Mouse (Mus musculus): Measurements from ENCODE around the gene Kcnj4. TPM values are rescaled to one million over a fixed set of nuclear protein-coding genes. Genes with fewer than 3 reads are reported as not detected.

Kcnj4 gene
- total RNA-seq, 2 experiments from 2014 or later = 0.24 TPM; not detected in 1

Small RNA genes within 50 kb of the gene (microRNA-seq; reads per million reads assigned to microRNA genes)
- not detected for gene Gm44302

Other genes starting within 250 kb of the Kcnj4 start
- under 1 TPM; 0.85 to 0.99 TPM for gene Baiap2l2, start 219.7 kb downstream of the Kcnj4 start, total RNA-seq (2021)
- gene Pla2g6, start 176.9 kb downstream of the Kcnj4 start, total RNA-seq (2021) = 10 to 100 TPM; 27.0 to 27.5 TPM
- 10 to 100 TPM in 1 of 2 experiments, 1 to 10 TPM in 1; 3.6 to 10.8 TPM for gene Maff, start 158.6 kb downstream of the Kcnj4 start, total RNA-seq (2021)
- gene Tmem184b, start 101.7 kb downstream of the Kcnj4 start, total RNA-seq (2021) = 10 to 100 TPM; 51.4 to 56.6 TPM
- 10 to 100 TPM; 65.7 to 77.7 TPM for gene Csnk1e, start 49.7 kb downstream of the Kcnj4 start, total RNA-seq (2021)
- gene Kdelr3, start 11.2 kb upstream of the Kcnj4 start, total RNA-seq (2021) = 10 to 100 TPM; 11.4 to 13.2 TPM
- gene Ddx17, start 41.5 kb upstream of the Kcnj4 start, total RNA-seq (2021) = 100 to 1,000 TPM; 223 to 364 TPM
- gene Dmc1, start 99.9 kb upstream of the Kcnj4 start, total RNA-seq (2021) = 1 to 10 TPM; 1.4 to 1.8 TPM
- gene Fam227a, start 153.7 kb upstream of the Kcnj4 start, total RNA-seq (2021) = 1 to 10 TPM; 2.8 to 3.1 TPM
- gene Cby1, start 154.0 kb upstream of the Kcnj4 start, total RNA-seq (2021) = 10 to 100 TPM; 22.7 to 26.0 TPM
- 100 to 1,000 TPM; 143 to 156 TPM for gene Tomm22, start 165.6 kb upstream of the Kcnj4 start, total RNA-seq (2021)
- gene Josd1, start 182.7 kb upstream of the Kcnj4 start, total RNA-seq (2021) = 10 to 100 TPM; 45.1 to 50.7 TPM
- 10 to 100 TPM; 26.7 to 30.0 TPM for gene Gtpbp1, start 185.6 kb upstream of the Kcnj4 start, total RNA-seq (2021)
- gene Sun2, start 237.3 kb upstream of the Kcnj4 start, total RNA-seq (2021) = 10 to 100 TPM; 68.2 to 83.6 TPM